In the genomic region with DNA sequence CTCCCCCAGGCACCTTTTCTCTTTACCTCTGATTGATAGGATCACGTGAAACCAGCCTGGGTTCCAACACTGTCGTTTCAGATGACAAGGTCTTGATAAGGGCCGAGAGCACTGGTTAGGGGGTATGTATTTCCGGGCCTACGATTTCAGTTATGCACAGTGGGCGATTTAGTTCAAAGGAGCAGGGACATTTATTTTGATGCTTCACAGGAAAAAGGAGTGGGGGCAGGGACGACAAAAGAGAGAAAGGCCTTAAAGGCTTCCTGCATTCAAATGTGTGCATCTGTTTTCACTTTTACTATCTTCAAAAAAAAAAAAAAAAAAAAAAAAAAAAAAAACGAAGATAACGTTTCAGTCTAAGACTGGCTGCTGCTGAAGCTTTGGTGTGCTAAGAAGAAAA, we compare ENCODE assay signal across 9 mouse cellular contexts.
DNase-seq lines count a peak whose midpoint lies in the region; ATAC-seq lines count a peak whose summit lies in the region.
"Had no signal": no experiment of that assay in that cellular context is flagged by ENCODE, and none has a peak within 500 bp of the region (broad histone marks: within the 10 kb centered on the region; RNA-seq: fewer than 3 reads in every experiment).

No protein-coding gene starts in this region.

- H3K9ac ChIP-seq in heart, embryonic 15.5 days = no peak overlapping the region
- no peak overlapping the region for H3K9ac ChIP-seq in liver, embryonic 11.5 days (ENCODE audit: low read depth, low read length)
- H3K9ac ChIP-seq: limb, embryonic 13.5 days had no signal

- H3K4me1 ChIP-seq in heart, embryonic 15.5 days (replicated peaks) = no peaks in the 10 kb centered on the region; the same call in 1 of the 2 replicates
- no peaks in the 10 kb centered on the region for H3K4me1 ChIP-seq in liver, embryonic 11.5 days (replicated peaks; ENCODE audit: control insufficient read depth, insufficient read depth, low read length)
- H3K4me1 ChIP-seq: limb, embryonic 13.5 days had no signal

- no peaks in the 10 kb centered on the region for H3K9me3 ChIP-seq in heart, embryonic 15.5 days (replicated peaks)
- H3K9me3 ChIP-seq in liver, embryonic 11.5 days (ENCODE audit: control insufficient read depth, low read length) = no peaks in the 10 kb centered on the region
- H3K9me3 ChIP-seq: limb, embryonic 13.5 days had no signal

- 7% methylated on average over 9 of the region's 9 CpGs for WGBS in heart, embryonic 15.5 days
- 7% methylated on average over 9 of the region's 9 CpGs for WGBS in liver, embryonic 11.5 days

- H3K27ac ChIP-seq in heart, embryonic 15.5 days = no peak overlapping the region
- no peak overlapping the region for H3K27ac ChIP-seq in liver, embryonic 11.5 days (ENCODE audit: low read depth, low read length)
- H3K27ac ChIP-seq: limb, embryonic 13.5 days had no signal

- H3K27me3 ChIP-seq in heart, embryonic 15.5 days = no peaks in the 10 kb centered on the region
- no peaks in the 10 kb centered on the region for H3K27me3 ChIP-seq in liver, embryonic 11.5 days (replicated peaks; ENCODE audit: control insufficient read depth, insufficient read depth, low read length)
- H3K27me3 ChIP-seq: limb, embryonic 13.5 days had no signal

- intact Hi-C loops in left cerebral cortex, postnatal 25 days (cut with DNase I) = no loop called here
- intact Hi-C loops in gastrocnemius, postnatal 36 days (cut with DNase I) = no loop called here

- no peak for DNase-seq in heart, adult 9 months (ENCODE audit: low spot score in 2 of 2)
- peak; percentile 80 for DNase-seq in T-cell, adult 2 months (ENCODE audit: low spot score)
- DNase-seq in liver, embryonic 11.5 days (ENCODE audit: low spot score) = no peak
- DNase-seq in adipocyte (ENCODE audit: low spot score) = no peak
- DNase-seq in left cerebral cortex, postnatal 25 days (ENCODE audit: low spot score in 2 of 2) = no peak
- no peak for DNase-seq in gastrocnemius, postnatal 36 days

- no peak overlapping the region for H3K4me3 ChIP-seq in heart, embryonic 15.5 days
- no peak overlapping the region for H3K4me3 ChIP-seq in liver, embryonic 11.5 days (ENCODE audit: low read depth, low read length)
- H3K4me3 ChIP-seq: limb, embryonic 13.5 days had no signal

- H3K4me2 ChIP-seq in heart, embryonic 15.5 days = peak overlapping the region; percentile 45
- peak overlapping the region; percentile 23; the same call in 1 of the 2 replicates for H3K4me2 ChIP-seq in liver, embryonic 11.5 days
- H3K4me2 ChIP-seq: limb, embryonic 13.5 days had no signal

- no peak for ATAC-seq in heart, embryonic 15.5 days (replicated peaks; ENCODE audit: insufficient number of reproducible peaks, insufficient read depth, low FRiP score, low read depth)
- ATAC-seq in liver, embryonic 11.5 days (replicated peaks; ENCODE audit: low FRiP score) = no peak
- peak; percentile 55; the same call in 1 of the 2 replicates for ATAC-seq in neutrophil, adult 5-6 weeks (ENCODE audit: extremely low read depth, insufficient number of reproducible peaks, low FRiP score, poor library complexity, severe bottlenecking)

- no peaks in the 10 kb centered on the region for H3K36me3 ChIP-seq in heart, embryonic 15.5 days
- H3K36me3 ChIP-seq in liver, embryonic 11.5 days (ENCODE audit: control insufficient read depth, insufficient read depth, low read length) = no peaks in the 10 kb centered on the region
- H3K36me3 ChIP-seq: limb, embryonic 13.5 days had no signal
